In genomic region chr1:177179635-177180034, GRCm38 (mm10) we compare ENCODE assay signal across 26 mouse cellular contexts.
A peak's percentile ranks its signal among the peaks of the same experiment; 100 is the strongest.
DNase-seq lines count a peak whose midpoint lies in the region; ATAC-seq and TF ChIP-seq lines count a peak whose summit lies in the region.
"Had no signal": no experiment of that assay in that cellular context is flagged by ENCODE, and none has a peak within 500 bp of the region (broad histone marks: within the 10 kb centered on the region; RNA-seq: fewer than 3 reads in every experiment).

No protein-coding gene starts in this region.

- TF ChIP-seq CTCF in MEL (IDR thresholded peaks at IDR 0.05 in 2 of 3, conservative IDR thresholded peaks at IDR 0.05 in 1 of 3; ENCODE audit: control insufficient read depth in 1 of 3, insufficient read depth in 1 of 3, low read depth in 2 of 3, low read length in 3 of 3, poor library complexity in 1 of 3, severe bottlenecking in 1 of 3) = no peak
- no peak for TF ChIP-seq CTCF in thymus, adult 2 months (IDR thresholded peaks at IDR 0.05; ENCODE audit: borderline replicate concordance, control insufficient read depth, extremely low read depth, insufficient read depth, low read length, poor library complexity)

- ATAC-seq in megakaryocyte, adult 5-6 weeks (ENCODE audit: poor library complexity, severe bottlenecking) = peak; percentile 80
- ATAC-seq: forebrain, embryonic 14.5 days; forebrain, postnatal 0 days; hindbrain, postnatal 0 days; inflammation-experienced regulatory T-cells, adult 6 months; intestine, embryonic 16.5 days; Patski had no signal

- no peak overlapping the region; the same call in 1 of the 2 replicates for H3K27ac ChIP-seq in MEL (ENCODE audit: control insufficient read depth, low read depth, low read length)
- H3K27ac ChIP-seq in thymus, adult 2 months (ENCODE audit: control insufficient read depth, insufficient read depth, low read length) = no peak overlapping the region
- H3K27ac ChIP-seq: gastrocnemius, adult 2 months; heart, embryonic 15.5 days; hindbrain, embryonic 10.5 days; hindbrain, embryonic 13.5 days; hindbrain, postnatal 0 days had no signal

- H3K4me1 ChIP-seq in MEL (ENCODE audit: control insufficient read depth in 1 of 2, insufficient read depth in 2 of 2, low read length in 2 of 2) = peaks cover 2 to 26% of the 10 kb centered on the region in 2 experiments; a peak in 2 of 4 replicates
- no peaks in the 10 kb centered on the region for H3K4me1 ChIP-seq in thymus, adult 2 months (replicated peaks; ENCODE audit: control insufficient read depth, insufficient read depth, low read length)

- no peaks in the 10 kb centered on the region for H3K9me3 ChIP-seq in MEL (replicated peaks; ENCODE audit: insufficient read depth, low read length)
- H3K9me3 ChIP-seq: heart, embryonic 12.5 days; heart, embryonic 15.5 days; hindbrain, embryonic 10.5 days; hindbrain, embryonic 13.5 days had no signal

- no peaks in the 10 kb centered on the region for H3K27me3 ChIP-seq in MEL (ENCODE audit: control insufficient read depth in 1 of 2, insufficient read depth in 2 of 2, low read length in 2 of 2)
- H3K27me3 ChIP-seq in thymus, adult 2 months (ENCODE audit: control insufficient read depth, insufficient read depth, low read length) = no peaks in the 10 kb centered on the region
- H3K27me3 ChIP-seq: heart, embryonic 12.5 days; heart, embryonic 15.5 days; hindbrain, embryonic 13.5 days; Patski had no signal

- no peaks in the 10 kb centered on the region for H3K79me2 ChIP-seq in MEL (ENCODE audit: control insufficient read depth, insufficient read depth, low read length, poor library complexity)

- TF ChIP-seq RAD21 in MEL (IDR thresholded peaks at IDR 0.05; ENCODE audit: low read depth, low read length) = no peak

- TF ChIP-seq EP300 in MEL (IDR thresholded peaks at IDR 0.05; ENCODE audit: low read depth in 1 of 2, low read length in 2 of 2) = no peak; a peak in 1 of 4 replicates

- peak; percentile 50 for DNase-seq in 416B (ENCODE audit: low read depth)
- DNase-seq in MEL (ENCODE audit: low read depth, low spot score) = peak; percentile 42
- DNase-seq in cerebellum, adult 11 months = no peak
- no peak for DNase-seq in testis, postnatal 14 days (ENCODE audit: low spot score)
- DNase-seq in thymus, adult 2 months = no peak
- DNase-seq: adrenal gland, postnatal 10 days; adrenal gland, postnatal 36 days; cerebellum, adult 11-12 months; cerebellum, adult 8-10 months; cerebellum, postnatal 14 days; forebrain, postnatal 0 days; gastrocnemius, adult 2 months; gastrocnemius, postnatal 14 days; heart, adult 18-20 months; heart, postnatal 10 days; heart, postnatal 36 days had no signal

- peaks cover 0 to 8% of the 10 kb centered on the region in 2 experiments; a peak in 2 of 4 replicates for H3K36me3 ChIP-seq in MEL (ENCODE audit: control insufficient read depth in 1 of 2, insufficient read depth in 2 of 2, low read length in 2 of 2)
- no peaks in the 10 kb centered on the region for H3K36me3 ChIP-seq in thymus, adult 2 months (ENCODE audit: control insufficient read depth, insufficient read depth, low read length)
- H3K36me3 ChIP-seq: heart, embryonic 12.5 days; heart, embryonic 15.5 days; hindbrain, embryonic 13.5 days had no signal

- WGBS in thymus, adult 2 months = 91% methylated on average over 2 of the region's 2 CpGs

- H3K4me3 ChIP-seq in MEL (ENCODE audit: control insufficient read depth in 1 of 2, insufficient read depth in 1 of 2, low read depth in 2 of 2, low read length in 2 of 2) = no peak overlapping the region
- no peak overlapping the region for H3K4me3 ChIP-seq in thymus, adult 2 months (ENCODE audit: control insufficient read depth, insufficient read depth, low read length)
- H3K4me3 ChIP-seq: gastrocnemius, adult 2 months; heart, embryonic 12.5 days; heart, embryonic 15.5 days; hindbrain, embryonic 10.5 days; hindbrain, embryonic 13.5 days had no signal

- no peak for TF ChIP-seq POLR2A in MEL (IDR thresholded peaks at IDR 0.05; ENCODE audit: control insufficient read depth in 1 of 2, insufficient read depth in 1 of 2, low read depth in 1 of 2, low read length in 2 of 2, poor library complexity in 1 of 2)
- TF ChIP-seq POLR2A in thymus, adult 2 months (IDR thresholded peaks at IDR 0.05; ENCODE audit: control insufficient read depth, extremely low read depth, insufficient read depth, low read length, poor library complexity) = no peak

- no peak overlapping the region for H3K9ac ChIP-seq in MEL (ENCODE audit: control insufficient read depth, low read depth, low read length, poor library complexity, severe bottlenecking)
- H3K9ac ChIP-seq: forebrain, postnatal 0 days; heart, embryonic 12.5 days; heart, embryonic 15.5 days; hindbrain, embryonic 13.5 days had no signal

TF ChIP-seq in MEL, 35 proteins besides CTCF, POLR2A, EP300 and RAD21:
- TF ChIP-seq ZMIZ1 (IDR thresholded peaks at IDR 0.05; ENCODE audit: low read depth, low read length) (no peak), KAT2A (conservative IDR thresholded peaks at IDR 0.05; ENCODE audit: low read depth, low read length) (peak; percentile 28; the same call in 1 of the 2 replicates)

Comparison
In these comparisons a context has a peak if more than half of its experiments do, and no peak if none do; other contexts are left out.
1. DNase-seq: peak in 416B (single experiment) and MEL (single experiment); none in cerebellum, adult 11 months (single experiment), testis, postnatal 14 days (single experiment) and thymus, adult 2 months (single experiment).